Mouse (Mus musculus) adrenal gland, postnatal 25 days (tissue): ENCODE measurements around the gene Esm1. TPM values are rescaled to one million over a fixed set of nuclear protein-coding genes. Genes with fewer than 3 reads are reported as not detected.

Experiments
- DNase-seq: peaks from one replicate; pipeline ENCODE4 v3.0.0; 2021; ENCODE audit warnings: mixed read lengths
- long read RNA-seq: library from polyadenylated mRNA; stranded (forward); transcript quantifications from one replicate; pipeline ENCODE4 v2.0.0, GENCODE M21; 2021
- total RNA-seq: library from RNA; stranded (reverse); gene quantifications from 2 replicates; pipeline ENCODE4 v1.2.3, GENCODE M21; 2021

Esm1 gene
- 8.4 and 11.5 TPM in 2 replicates for total RNA-seq
- long read RNA-seq, transcript Esm1-201 (3 exons, 2,097 nt), result major isoform, 6 of 7 reads
- long read RNA-seq, partial matches to known transcripts, result 1 of 7 reads
- long read RNA-seq, other reads (novel, unspliced or antisense), result 0 of 7 reads

GRCm38 (mm10) chr13:113209624-113210023, at the start of gene Esm1:
Esm1 (plus strand) TSS chr13:113209659.
- DNase-seq, result no peak

GRCm38 (mm10) chr13:113164252-113165005, 45.0 kb upstream of the Esm1 start:
- DNase-seq, result no peak

- DNase-seq, result peak; percentile 17
These were observed 41.4 kb upstream of the Esm1 start for GRCm38 (mm10) chr13:113168018-113168534.

GRCm38 (mm10) chr13:113170256-113170655, 39.2 kb upstream of the Esm1 start:
- DNase-seq, result no peak

GRCm38 (mm10) chr13:113174162-113174561, 35.3 kb upstream of the Esm1 start:
- DNase-seq, result no peak

- DNase-seq, result no peak
These were observed 26.1 kb upstream of the Esm1 start for GRCm38 (mm10) chr13:113183310-113183709.

- DNase-seq, result no peak
These were observed 25.7 kb upstream of the Esm1 start for GRCm38 (mm10) chr13:113183720-113184119.

- no peak for DNase-seq
These were observed 12.4 kb upstream of the Esm1 start for GRCm38 (mm10) chr13:113196808-113197674.

GRCm38 (mm10) chr13:113197872-113198502, 11.5 kb upstream of the Esm1 start:
- DNase-seq, result no peak

GRCm38 (mm10) chr13:113199331-113199730, 10.1 kb upstream of the Esm1 start:
- no peak for DNase-seq

- DNase-seq, result no peak
These were observed 8.7 kb upstream of the Esm1 start for GRCm38 (mm10) chr13:113200726-113201125.

GRCm38 (mm10) chr13:113201631-113202030, 7.8 kb upstream of the Esm1 start:
- DNase-seq, result no peak

GRCm38 (mm10) chr13:113202184-113202583, 7.3 kb upstream of the Esm1 start:
- no peak for DNase-seq

- no peak for DNase-seq
These were observed 6.3 kb upstream of the Esm1 start for GRCm38 (mm10) chr13:113203146-113203545.

GRCm38 (mm10) chr13:113205346-113205745, 4.1 kb upstream of the Esm1 start:
- DNase-seq, result no peak

GRCm38 (mm10) chr13:113211345-113211744, 1.9 kb downstream of the Esm1 start:
- no peak for DNase-seq

GRCm38 (mm10) chr13:113212401-113212800, 2.9 kb downstream of the Esm1 start:
- DNase-seq, result no peak

GRCm38 (mm10) chr13:113213865-113214264, 4.4 kb downstream of the Esm1 start:
- no peak for DNase-seq

- DNase-seq, result no peak
These were observed 12.4 kb downstream of the Esm1 start for GRCm38 (mm10) chr13:113221851-113222250.

- DNase-seq, result peak; percentile 54
These were observed 14.6 kb downstream of the Esm1 start for GRCm38 (mm10) chr13:113224105-113224504.

GRCm38 (mm10) chr13:113225811-113226210, 16.4 kb downstream of the Esm1 start, which contains the start of gene Gzmk:
Gzmk (minus strand) TSS chr13:113225908.
- DNase-seq, result no peak

GRCm38 (mm10) chr13:113227076-113227475, 17.6 kb downstream of the Esm1 start:
- no peak for DNase-seq
